Mouse (Mus musculus) neural tube, embryonic 14.5 days (tissue): Measurements from ENCODE around the gene Zbtb20. TPM values are rescaled to one million over a fixed set of nuclear protein-coding genes. Genes with fewer than 3 reads are reported as not detected.

ENCODE experiments used
- ATAC-seq: fragments of 200-750 bp; cut with Nextera tagmentation; 2 replicates; pipeline ENCODE4 v1.8.0; 2017; ENCODE audit warnings: low read depth, mild to moderate bottlenecking, moderate TSS enrichment, moderate library complexity
- H3K27ac ChIP-seq: fragments of 300-500 bp; sonication (generic); 2 replicates; pipeline ENCODE4 v1.5.1; 2014; ENCODE audit warnings: low read depth, mild to moderate bottlenecking, control low read depth, low read length, moderate library complexity, mixed read lengths
- H3K27me3 ChIP-seq: fragments of 300-500 bp; sonication (generic); 2 replicates; pipeline ENCODE4 v1.6.1; 2014; ENCODE audit warnings: low read length; ENCODE audit not compliant: control insufficient read depth, insufficient read depth
- H3K36me3 ChIP-seq: fragments of 300-500 bp; sonication (generic); 2 replicates; pipeline ENCODE4 v1.6.1; 2014; ENCODE audit warnings: low read length, mixed read lengths; ENCODE audit not compliant: control insufficient read depth, insufficient read depth
- H3K4me1 ChIP-seq: fragments of 300-500 bp; sonication (generic); 2 replicates; pipeline ENCODE4 v1.6.1; 2014; ENCODE audit warnings: low read length; ENCODE audit not compliant: control insufficient read depth, insufficient read depth
- H3K4me2 ChIP-seq: fragments of 300-500 bp; sonication (generic); 2 replicates; pipeline ENCODE4 v1.6.1; 2014; ENCODE audit warnings: mild to moderate bottlenecking, low read depth, low read length, control low read depth
- H3K4me3 ChIP-seq: fragments of 300-500 bp; sonication (generic); 2 replicates; pipeline ENCODE4 v1.5.1; 2014; ENCODE audit warnings: low read depth, low read length, control low read depth, mixed read lengths
- H3K9ac ChIP-seq: fragments of 300-500 bp; sonication (generic); replicated peaks from 2 replicates; pipeline ENCODE4 v1.6.1; 2014; ENCODE audit warnings: low read depth, mild to moderate bottlenecking, control low read depth, low read length, mixed read lengths
- H3K9me3 ChIP-seq: fragments of 300-500 bp; sonication (generic); 2 replicates; pipeline ENCODE4 v1.6.1; 2016; ENCODE audit warnings: low read length; ENCODE audit not compliant: control insufficient read depth
- WGBS: fragments of 180-500 bp; shearing (Covaris S2); extraction: QIAGEN DNeasy Blood & Tissue Kit; methylation state at CpG from one replicate; pipeline ENCODE4 v1.1.7; 2014; 5-methylcytosine and 5-hydroxymethylcytosine counted together
- polyA plus RNA-seq: library from polyadenylated mRNA; unstranded; fragments of >200 nt; fragmentation: Nextera tagmentation; extraction: Ambion mirVana; gene quantifications from 2 replicates; pipeline ENCODE4 v1.2.1, GENCODE M21; 2014

Zbtb20 gene
- polyA plus RNA-seq, 1 experiment from 2014 or later, result 57.2 TPM

- Histone ChIP-seq H3K36me3 (no peaks in the 10 kb centered on the region), H3K4me3 (no peak overlapping the region), H3K9me3 (no peaks in the 10 kb centered on the region), H3K4me2 (no peak overlapping the region), H3K4me1 (no peaks in the 10 kb centered on the region), H3K27ac (no peak overlapping the region), H3K9ac (no peak overlapping the region), H3K27me3 (no peaks in the 10 kb centered on the region)
- ATAC-seq, result no peak
- WGBS, result 62% methylated on average over 2 of the region's 2 CpGs
Observed at GRCm38 (mm10) chr16:43497093-43497492, 621.4 kb downstream of the Zbtb20 start.

- H3K27me3 ChIP-seq, result no peaks in the 10 kb centered on the region
- no peak overlapping the region for H3K27ac ChIP-seq
- peaks cover 4% of the 10 kb centered on the region for H3K4me1 ChIP-seq
- no peak overlapping the region for H3K4me2 ChIP-seq
- H3K36me3 ChIP-seq, result no peaks in the 10 kb centered on the region
- ATAC-seq, result no peak; the same call in 1 of the 2 replicates
- no peak overlapping the region for H3K4me3 ChIP-seq
- no peak overlapping the region for H3K9ac ChIP-seq
- WGBS, result 67% methylated on average over 8 of the region's 8 CpGs
- H3K9me3 ChIP-seq, result no peaks in the 10 kb centered on the region
Observed at GRCm38 (mm10) chr16:43500132-43500853, 624.6 kb downstream of the Zbtb20 start.

GRCm38 (mm10) chr16:43501284-43501683 lies 625.6 kb downstream of the Zbtb20 start:
- ATAC-seq, result no peak
- WGBS, result 77% methylated on average over 4 of the region's 4 CpGs
- H3K4me2 ChIP-seq, result no peak overlapping the region; the same call in 1 of the 2 replicates
- no peak overlapping the region for H3K9ac ChIP-seq
- no peaks in the 10 kb centered on the region for H3K36me3 ChIP-seq
- H3K4me3 ChIP-seq, result no peak overlapping the region
- H3K27me3 ChIP-seq, result no peaks in the 10 kb centered on the region
- H3K9me3 ChIP-seq, result no peaks in the 10 kb centered on the region
- peaks cover 10% of the 10 kb centered on the region for H3K4me1 ChIP-seq
- no peak overlapping the region for H3K27ac ChIP-seq

- Histone ChIP-seq H3K4me3 (peak overlapping the region; percentile 46), H3K9ac (peak overlapping the region; percentile 81), H3K4me1 (peaks cover 17% of the 10 kb centered on the region), H3K36me3 (no peaks in the 10 kb centered on the region), H3K4me2 (peak overlapping the region; percentile 72), H3K27ac (peak overlapping the region; percentile 93), H3K27me3 (no peaks in the 10 kb centered on the region), H3K9me3 (no peaks in the 10 kb centered on the region)
- no peak for ATAC-seq
- WGBS, result 19% methylated on average over 12 of the region's 12 CpGs
Observed at GRCm38 (mm10) chr16:43502339-43503009, 626.8 kb downstream of the Zbtb20 start.

- H3K4me1 ChIP-seq, result peaks cover 17% of the 10 kb centered on the region
- peak; percentile 92 for ATAC-seq
- H3K9me3 ChIP-seq, result no peaks in the 10 kb centered on the region
Observed at GRCm38 (mm10) chr16:43503010-43503635, 627.4 kb downstream of the Zbtb20 start.

GRCm38 (mm10) chr16:43503636-43504010 lies 627.9 kb downstream of the Zbtb20 start:
- Histone ChIP-seq H3K27ac (peak overlapping the region; percentile 93), H3K4me3 (peak overlapping the region; percentile 46), H3K4me2 (peak overlapping the region; percentile 72), H3K9ac (peak overlapping the region; percentile 81), H3K27me3 (no peaks in the 10 kb centered on the region), H3K4me1 (peaks cover 17% of the 10 kb centered on the region), H3K9me3 (no peaks in the 10 kb centered on the region), H3K36me3 (no peaks in the 10 kb centered on the region)
- peak; percentile 72 for ATAC-seq
- 0% methylated on average over 5 of the region's 5 CpGs for WGBS

More at GRCm38 (mm10) chr16:43503010-43503635, 627.4 kb downstream of the Zbtb20 start:
- no peaks in the 10 kb centered on the region for H3K36me3 ChIP-seq
- WGBS, result 2% methylated on average over 13 of the region's 13 CpGs
- H3K27me3 ChIP-seq, result no peaks in the 10 kb centered on the region
- peak overlapping the region; percentile 72 for H3K4me2 ChIP-seq
- peak overlapping the region; percentile 81 for H3K9ac ChIP-seq
- peak overlapping the region; percentile 46 for H3K4me3 ChIP-seq
- H3K27ac ChIP-seq, result peak overlapping the region; percentile 93

- Histone ChIP-seq H3K27me3 (no peaks in the 10 kb centered on the region), H3K4me1 (peaks cover 17% of the 10 kb centered on the region), H3K4me3 (peak overlapping the region; percentile 46), H3K36me3 (no peaks in the 10 kb centered on the region), H3K27ac (peak overlapping the region; percentile 93), H3K4me2 (peak overlapping the region; percentile 72), H3K9me3 (no peaks in the 10 kb centered on the region), H3K9ac (peak overlapping the region; percentile 81)
- no peak for ATAC-seq
- 0% methylated on average over 3 of the region's 3 CpGs for WGBS
Observed at GRCm38 (mm10) chr16:43504151-43504550, 628.5 kb downstream of the Zbtb20 start.

- no peak for ATAC-seq
- Histone ChIP-seq H3K4me3 (peak overlapping the region; percentile 46), H3K27me3 (no peaks in the 10 kb centered on the region), H3K9ac (peak overlapping the region; percentile 81), H3K36me3 (no peaks in the 10 kb centered on the region), H3K4me2 (peak overlapping the region; percentile 72), H3K4me1 (peaks cover 17% of the 10 kb centered on the region), H3K27ac (peak overlapping the region; percentile 93), H3K9me3 (no peaks in the 10 kb centered on the region)
- 8% methylated on average over 1 of the region's 1 CpGs for WGBS
Observed at GRCm38 (mm10) chr16:43504556-43504955, 628.9 kb downstream of the Zbtb20 start.
